In the genomic region with DNA sequence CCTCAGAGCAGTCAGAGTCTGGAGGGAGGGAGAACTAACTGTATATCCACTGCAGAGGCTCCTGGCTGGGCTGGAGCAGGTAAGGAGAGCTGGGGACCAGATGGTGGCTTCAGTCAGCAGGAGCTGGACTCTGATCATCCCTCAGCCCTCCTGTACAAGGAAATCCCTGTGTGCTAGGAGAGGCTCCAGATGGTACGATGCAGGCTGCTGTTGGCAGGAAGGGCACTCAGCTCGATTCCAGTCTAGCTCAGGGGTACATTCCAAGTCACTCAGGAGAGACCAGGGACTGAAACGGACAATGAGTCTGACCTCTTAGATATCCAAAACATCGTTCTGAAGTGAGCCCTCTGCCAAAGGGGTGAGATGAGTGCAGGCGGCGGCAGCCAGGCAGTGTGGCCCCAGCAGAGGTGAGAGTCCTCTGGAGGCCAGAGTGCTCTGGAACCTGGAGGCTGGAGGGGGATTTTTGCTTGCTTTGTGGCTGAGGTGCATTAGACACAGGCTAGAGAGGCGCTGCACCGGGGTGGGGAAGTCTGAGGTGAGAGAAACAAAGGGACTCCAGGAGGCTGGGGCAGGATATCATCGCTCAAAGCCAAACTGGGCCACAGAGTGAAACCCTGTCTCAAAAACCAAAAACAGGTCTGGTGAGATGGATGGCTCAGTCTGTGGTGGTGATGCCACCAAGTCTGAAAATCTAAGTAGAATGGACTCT, we compare ENCODE assay signal across 13 mouse cellular contexts. TPM values are rescaled to one million over a fixed set of nuclear protein-coding genes. Genes with fewer than 3 reads are reported as not detected.
A peak's percentile ranks its signal among the peaks of the same experiment; 100 is the strongest.
DNase-seq lines count a peak whose midpoint lies in the region; ATAC-seq and TF ChIP-seq lines count a peak whose summit lies in the region.
"Had no signal": no experiment of that assay in that cellular context is flagged by ENCODE, and none has a peak within 500 bp of the region (broad histone marks: within the 10 kb centered on the region; RNA-seq: fewer than 3 reads in every experiment).

No protein-coding gene starts in this region.

- no peak overlapping the region for H3K4me3 ChIP-seq in hindbrain, postnatal 0 days (ENCODE audit: low read length)
- H3K4me3 ChIP-seq in hindbrain, embryonic 12.5 days = no peak overlapping the region
- H3K4me3 ChIP-seq in ES-Bruce4 (ENCODE audit: low read depth, low read length) = peak overlapping the region; percentile 10
- H3K4me3 ChIP-seq in intestine, embryonic 16.5 days (ENCODE audit: low read length) = no peak overlapping the region
- H3K4me3 ChIP-seq: heart, embryonic 10.5 days had no signal

- no peak for TF ChIP-seq CTCF in hindbrain, postnatal 0 days (IDR thresholded peaks at IDR 0.05; ENCODE audit: low read depth)
- no peak for TF ChIP-seq CTCF in ES-Bruce4 (IDR thresholded peaks at IDR 0.05; ENCODE audit: low read depth, low read length)

- H3K27ac ChIP-seq in hindbrain, postnatal 0 days = no peak overlapping the region
- H3K27ac ChIP-seq in hindbrain, embryonic 12.5 days = no peak overlapping the region
- 0 out of 2 replicates have a peak overlapping the region, but pooled peaks have one; percentile 25 for H3K27ac ChIP-seq in ES-Bruce4 (ENCODE audit: insufficient read depth, low read length)
- H3K27ac ChIP-seq in intestine, embryonic 16.5 days (ENCODE audit: low read length) = peak overlapping the region; percentile 21; the same call in 1 of the 2 replicates
- H3K27ac ChIP-seq: heart, embryonic 10.5 days had no signal

- 39% methylated on average over 9 of the region's 9 CpGs for WGBS in hindbrain, postnatal 0 days
- WGBS in hindbrain, embryonic 12.5 days = 49% methylated on average over 9 of the region's 9 CpGs
- 53% methylated on average over 9 of the region's 9 CpGs for WGBS in intestine, embryonic 16.5 days

- H3K4me1 ChIP-seq in hindbrain, postnatal 0 days (ENCODE audit: insufficient read depth, low read length) = 0 out of 2 replicates have a peak, but pooled peaks cover 2% of the 10 kb centered on the region
- H3K4me1 ChIP-seq in hindbrain, embryonic 12.5 days = no peaks in the 10 kb centered on the region
- H3K4me1 ChIP-seq in ES-Bruce4 (ENCODE audit: control insufficient read depth, insufficient read depth, low read length) = no peaks in the 10 kb centered on the region
- H3K4me1 ChIP-seq in intestine, embryonic 16.5 days (ENCODE audit: control insufficient read depth, insufficient read depth, low read length) = no peaks in the 10 kb centered on the region

- no peak overlapping the region for H3K9ac ChIP-seq in hindbrain, postnatal 0 days (replicated peaks; ENCODE audit: low read length)
- no peak overlapping the region for H3K9ac ChIP-seq in hindbrain, embryonic 12.5 days
- H3K9ac ChIP-seq in ES-Bruce4 (ENCODE audit: low read depth, poor library complexity, severe bottlenecking) = peak overlapping the region; percentile 39; the same call in 1 of the 2 replicates
- H3K9ac ChIP-seq in intestine, embryonic 16.5 days (ENCODE audit: low read depth, low read length) = no peak overlapping the region
- H3K9ac ChIP-seq: forebrain, postnatal 0 days had no signal

- H3K27me3 ChIP-seq in hindbrain, postnatal 0 days (ENCODE audit: insufficient read depth, low read length) = no peaks in the 10 kb centered on the region
- H3K27me3 ChIP-seq in hindbrain, embryonic 12.5 days = no peaks in the 10 kb centered on the region
- no peaks in the 10 kb centered on the region for H3K27me3 ChIP-seq in ES-Bruce4 (ENCODE audit: control insufficient read depth, insufficient read depth, low read length, poor library complexity, severe bottlenecking)
- H3K27me3 ChIP-seq in intestine, embryonic 16.5 days (replicated peaks; ENCODE audit: control insufficient read depth, insufficient read depth, low read length) = no peaks in the 10 kb centered on the region

- H3K4me2 ChIP-seq in hindbrain, postnatal 0 days (ENCODE audit: low read depth, low read length) = no peak overlapping the region
- no peak overlapping the region for H3K4me2 ChIP-seq in hindbrain, embryonic 12.5 days (replicated peaks)
- H3K4me2 ChIP-seq in intestine, embryonic 16.5 days (ENCODE audit: low read depth, low read length) = no peak overlapping the region

- TF ChIP-seq POLR2A in ES-Bruce4 (IDR thresholded peaks at IDR 0.05; ENCODE audit: insufficient read depth, low read length) = no peak

- no peak for TF ChIP-seq EP300 in ES-Bruce4 (IDR thresholded peaks at IDR 0.05; ENCODE audit: insufficient read depth, low read depth, low read length)

- no peaks in the 10 kb centered on the region for H3K9me3 ChIP-seq in hindbrain, postnatal 0 days (ENCODE audit: low read length)
- no peaks in the 10 kb centered on the region for H3K9me3 ChIP-seq in hindbrain, embryonic 12.5 days (replicated peaks)
- no peaks in the 10 kb centered on the region for H3K9me3 ChIP-seq in ES-Bruce4 (replicated peaks; ENCODE audit: control insufficient read depth, insufficient read depth, low read length, poor library complexity, severe bottlenecking)
- H3K9me3 ChIP-seq in intestine, embryonic 16.5 days (ENCODE audit: control insufficient read depth, low read length) = no peaks in the 10 kb centered on the region
- H3K9me3 ChIP-seq: heart, embryonic 10.5 days had no signal

- 0 out of 2 replicates have a peak, but pooled peaks have one; percentile 28 for ATAC-seq in hindbrain, postnatal 0 days
- no peak for ATAC-seq in hindbrain, embryonic 12.5 days (ENCODE audit: low FRiP score)
- ATAC-seq in intestine, embryonic 16.5 days = peak; percentile 70
- ATAC-seq: forebrain, postnatal 0 days had no signal

- H3K36me3 ChIP-seq in hindbrain, postnatal 0 days (ENCODE audit: insufficient read depth, low read length) = no peaks in the 10 kb centered on the region
- H3K36me3 ChIP-seq in hindbrain, embryonic 12.5 days = no peaks in the 10 kb centered on the region
- no peaks in the 10 kb centered on the region for H3K36me3 ChIP-seq in ES-Bruce4 (ENCODE audit: control insufficient read depth, insufficient read depth, low read length, poor library complexity, severe bottlenecking)
- H3K36me3 ChIP-seq in intestine, embryonic 16.5 days (ENCODE audit: control insufficient read depth, insufficient read depth, low read length) = no peaks in the 10 kb centered on the region
- H3K36me3 ChIP-seq: heart, embryonic 10.5 days had no signal

- DNase-seq in hindbrain, postnatal 0 days (ENCODE audit: low spot score) = no peak
- peak; percentile 77 to 88 for DNase-seq in cerebellum, adult 18-20 months
- no peak for DNase-seq in lung, postnatal 4 days
- no peak for DNase-seq in urinary bladder, adult 18-20 months (ENCODE audit: low spot score in 2 of 2)
- DNase-seq in c-Kit-positive CD71-positive TER-119-positive erythroid progenitor cells, embryonic 14.5 days (ENCODE audit: low spot score) = no peak
- DNase-seq: forebrain, postnatal 0 days; kidney, adult 11 months; lung, postnatal 14 days had no signal

RNA-seq across cellular contexts. Expression of a gene that starts 5.3 kb away (rescaled TPM):
- total RNA-seq in hindbrain, postnatal 0 days (2014; rRNA removed) = 0.40 and 2.3 TPM in 2 replicates
- polyA plus RNA-seq in hindbrain, postnatal 0 days (2015; fragmentation: Nextera tagmentation; extraction: Ambion mirVana) = 68.7 and 78.9 TPM in 2 replicates
- polyA plus RNA-seq in hindbrain, embryonic 12.5 days (2016; fragmentation: Nextera tagmentation; extraction: Ambion mirVana) = 207 and 211 TPM in 2 replicates
- 459 and 464 TPM in 2 replicates for polyA plus RNA-seq in ES-Bruce4 (2011; ENCODE audit: insufficient read depth, insufficient read length, low read depth, missing spikeins)
- polyA plus RNA-seq in intestine, embryonic 16.5 days (2015; fragmentation: Nextera tagmentation; extraction: Ambion mirVana) = 185 and 206 TPM in 2 replicates

RNA-seq across cellular contexts. Expression of a gene that starts 32.1 kb away (rescaled TPM):
- not detected in 2 replicates for total RNA-seq in hindbrain, postnatal 0 days (2014; rRNA removed)
- not detected in 2 replicates for polyA plus RNA-seq in hindbrain, postnatal 0 days (2015; fragmentation: Nextera tagmentation; extraction: Ambion mirVana)
- 2.4 and 4.3 TPM in 2 replicates for polyA plus RNA-seq in hindbrain, embryonic 12.5 days (2016; fragmentation: Nextera tagmentation; extraction: Ambion mirVana)
- not detected in 2 replicates for polyA plus RNA-seq in ES-Bruce4 (2011; ENCODE audit: insufficient read depth, insufficient read length, low read depth, missing spikeins)
- 2.6 and 8.1 TPM in 2 replicates for polyA plus RNA-seq in intestine, embryonic 16.5 days (2015; fragmentation: Nextera tagmentation; extraction: Ambion mirVana)
- total RNA-seq: forebrain, postnatal 0 days; left cerebral cortex, postnatal 14 days had no signal
- polyA plus RNA-seq: forebrain, postnatal 0 days had no signal

RNA-seq across cellular contexts. Expression of a gene that starts 43.7 kb away (rescaled TPM):
- 80.2 and 85.9 TPM in 2 replicates for total RNA-seq in hindbrain, postnatal 0 days (2014; rRNA removed)
- polyA plus RNA-seq in hindbrain, postnatal 0 days (2015; fragmentation: Nextera tagmentation; extraction: Ambion mirVana) = 57.6 and 60.4 TPM in 2 replicates
- 74.3 and 76.5 TPM in 2 replicates for polyA plus RNA-seq in hindbrain, embryonic 12.5 days (2016; fragmentation: Nextera tagmentation; extraction: Ambion mirVana)
- 103 TPM in 2 replicates for polyA plus RNA-seq in ES-Bruce4 (2011; ENCODE audit: insufficient read depth, insufficient read length, low read depth, missing spikeins)
- polyA plus RNA-seq in intestine, embryonic 16.5 days (2015; fragmentation: Nextera tagmentation; extraction: Ambion mirVana) = 112 and 120 TPM in 2 replicates

RNA-seq across cellular contexts. Expression of a gene that starts 56.2 kb away (rescaled TPM):
- total RNA-seq in hindbrain, postnatal 0 days (2014; rRNA removed) = 8.2 and 9.2 TPM in 2 replicates
- polyA plus RNA-seq in hindbrain, postnatal 0 days (2015; fragmentation: Nextera tagmentation; extraction: Ambion mirVana) = 3.9 and 5.6 TPM in 2 replicates
- 8.1 and 9.0 TPM in 2 replicates for polyA plus RNA-seq in hindbrain, embryonic 12.5 days (2016; fragmentation: Nextera tagmentation; extraction: Ambion mirVana)
- 10.1 and 11.5 TPM in 2 replicates for polyA plus RNA-seq in ES-Bruce4 (2011; ENCODE audit: insufficient read depth, insufficient read length, low read depth, missing spikeins)
- polyA plus RNA-seq in intestine, embryonic 16.5 days (2015; fragmentation: Nextera tagmentation; extraction: Ambion mirVana) = 12.5 and 13.0 TPM in 2 replicates

Comparison
In these comparisons a context has a peak if more than half of its experiments do, and no peak if none do; other contexts are left out.
1. DNase-seq: peak in cerebellum, adult 18-20 months (2 of 2); none in hindbrain, postnatal 0 days (single experiment), lung, postnatal 4 days (0 of 2), urinary bladder, adult 18-20 months (0 of 2) and c-Kit-positive CD71-positive TER-119-positive erythroid progenitor cells, embryonic 14.5 days (single experiment).
2. H3K27ac ChIP-seq: peak in ES-Bruce4 (single experiment) and intestine, embryonic 16.5 days (single experiment); none in hindbrain, postnatal 0 days (single experiment) and hindbrain, embryonic 12.5 days (single experiment).